Mouse (Mus musculus): ENCODE results near the gene Fgd2. TPM values are rescaled to one million over a fixed set of nuclear protein-coding genes. Genes with fewer than 3 reads are reported as not detected.

The Fgd2 gene
- total and polyA plus RNA-seq, 2 experiments from 2014 or later: 10.9 to 14.7 TPM

GRCm38 (mm10) chr17:29318731-29319250, 41.9 kb upstream of the Fgd2 start:
- Histone ChIP-seq H3K4me1 (ENCODE audit: insufficient read depth, low read length) (no peaks in the 10 kb centered on the region), H3K36me3 (ENCODE audit: insufficient read depth, low read length) (no peaks in the 10 kb centered on the region), H3K4me2 (ENCODE audit: low read depth, low read length) (no peak overlapping the region), H3K9me3 (ENCODE audit: low read length) (no peaks in the 10 kb centered on the region), H3K27ac (no peak overlapping the region), H3K9ac (replicated peaks; ENCODE audit: low read length) (no peak overlapping the region), H3K27me3 (ENCODE audit: insufficient read depth, low read length) (no peaks in the 10 kb centered on the region; the same call in 1 of the 2 replicates), H3K4me3 (ENCODE audit: low read length) (no peak overlapping the region)
- ATAC-seq (peak; percentile 22; the same call in 1 of the 2 replicates), DNase-seq (ENCODE audit: low spot score) (no peak)
- TF ChIP-seq CTCF (IDR thresholded peaks at IDR 0.05; ENCODE audit: low read depth): no peak
- WGBS: 48% methylated on average over 6 of the region's 6 CpGs

GRCm38 (mm10) chr17:29319476-29319875, 41.2 kb upstream of the Fgd2 start:
- Histone ChIP-seq H3K4me1 (ENCODE audit: insufficient read depth, low read length) (no peaks in the 10 kb centered on the region), H3K4me3 (ENCODE audit: low read length) (no peak overlapping the region), H3K4me2 (ENCODE audit: low read depth, low read length) (no peak overlapping the region), H3K9ac (replicated peaks; ENCODE audit: low read length) (0 out of 2 replicates have a peak overlapping the region, but pooled peaks have one; percentile 2), H3K36me3 (ENCODE audit: insufficient read depth, low read length) (no peaks in the 10 kb centered on the region), H3K9me3 (ENCODE audit: low read length) (no peaks in the 10 kb centered on the region), H3K27me3 (ENCODE audit: insufficient read depth, low read length) (no peaks in the 10 kb centered on the region; the same call in 1 of the 2 replicates), H3K27ac (no peak overlapping the region)
- WGBS: 92% methylated on average over 7 of the region's 7 CpGs
- DNase-seq (ENCODE audit: low spot score): no peak
- TF ChIP-seq CTCF (IDR thresholded peaks at IDR 0.05; ENCODE audit: low read depth): no peak
- ATAC-seq: no peak

- H3K4me2 ChIP-seq (ENCODE audit: low read depth, low read length): no peak overlapping the region
- 0 out of 2 replicates have a peak overlapping the region, but pooled peaks have one; percentile 2 for H3K9ac ChIP-seq (replicated peaks; ENCODE audit: low read length)
- no peak for DNase-seq (ENCODE audit: low spot score)
- ATAC-seq: 0 out of 2 replicates have a peak, but pooled peaks have one; percentile 18
- H3K4me3 ChIP-seq (ENCODE audit: low read length): no peak overlapping the region
- H3K36me3 ChIP-seq (ENCODE audit: insufficient read depth, low read length): no peaks in the 10 kb centered on the region
- no peaks in the 10 kb centered on the region; the same call in 1 of the 2 replicates for H3K27me3 ChIP-seq (ENCODE audit: insufficient read depth, low read length)
- H3K27ac ChIP-seq: no peak overlapping the region
- TF ChIP-seq CTCF (IDR thresholded peaks at IDR 0.05; ENCODE audit: low read depth): no peak
- no peaks in the 10 kb centered on the region for H3K9me3 ChIP-seq (ENCODE audit: low read length)
- no peaks in the 10 kb centered on the region for H3K4me1 ChIP-seq (ENCODE audit: insufficient read depth, low read length)
- 67% methylated on average over 8 of the region's 8 CpGs for WGBS
Observed at GRCm38 (mm10) chr17:29319881-29320639, 40.7 kb upstream of the Fgd2 start.

- Histone ChIP-seq H3K4me1 (ENCODE audit: insufficient read depth, low read length) (peaks cover 10% of the 10 kb centered on the region), H3K4me2 (ENCODE audit: low read depth, low read length) (no peak overlapping the region), H3K36me3 (ENCODE audit: insufficient read depth, low read length) (no peaks in the 10 kb centered on the region), H3K27me3 (ENCODE audit: insufficient read depth, low read length) (no peaks in the 10 kb centered on the region; the same call in 1 of the 2 replicates), H3K27ac (no peak overlapping the region), H3K9ac (replicated peaks; ENCODE audit: low read length) (no peak overlapping the region), H3K9me3 (ENCODE audit: low read length) (no peaks in the 10 kb centered on the region), H3K4me3 (ENCODE audit: low read length) (no peak overlapping the region)
- DNase-seq (ENCODE audit: low spot score): no peak
- ATAC-seq: no peak
- TF ChIP-seq CTCF (IDR thresholded peaks at IDR 0.05; ENCODE audit: low read depth): no peak
- 31% methylated on average over 41 of the region's 41 CpGs for WGBS
Observed at GRCm38 (mm10) chr17:29321765-29322602, 38.7 kb upstream of the Fgd2 start.

GRCm38 (mm10) chr17:29322603-29322962, 38.1 kb upstream of the Fgd2 start:
- H3K27ac ChIP-seq: no peak overlapping the region
- TF ChIP-seq CTCF (IDR thresholded peaks at IDR 0.05; ENCODE audit: low read depth): no peak
- ATAC-seq (no peak), DNase-seq (ENCODE audit: low spot score) (no peak)
- no peaks in the 10 kb centered on the region for H3K9me3 ChIP-seq (ENCODE audit: low read length)
- H3K4me2 ChIP-seq (ENCODE audit: low read depth, low read length): no peak overlapping the region
- no peak overlapping the region for H3K9ac ChIP-seq (replicated peaks; ENCODE audit: low read length)
- WGBS: 37% methylated on average over 18 of the region's 18 CpGs
- no peak overlapping the region for H3K4me3 ChIP-seq (ENCODE audit: low read length)
- no peaks in the 10 kb centered on the region for H3K36me3 ChIP-seq (ENCODE audit: insufficient read depth, low read length)
- H3K27me3 ChIP-seq (ENCODE audit: insufficient read depth, low read length): no peaks in the 10 kb centered on the region; the same call in 1 of the 2 replicates
- peaks cover 16% of the 10 kb centered on the region for H3K4me1 ChIP-seq (ENCODE audit: insufficient read depth, low read length)

- Histone ChIP-seq H3K9ac (replicated peaks; ENCODE audit: low read length) (no peak overlapping the region), H3K36me3 (ENCODE audit: insufficient read depth, low read length) (no peaks in the 10 kb centered on the region), H3K4me1 (ENCODE audit: insufficient read depth, low read length) (peaks cover 16% of the 10 kb centered on the region), H3K27me3 (ENCODE audit: insufficient read depth, low read length) (no peaks in the 10 kb centered on the region; the same call in 1 of the 2 replicates), H3K4me3 (ENCODE audit: low read length) (no peak overlapping the region), H3K9me3 (ENCODE audit: low read length) (no peaks in the 10 kb centered on the region), H3K27ac (no peak overlapping the region), H3K4me2 (ENCODE audit: low read depth, low read length) (no peak overlapping the region)
- DNase-seq (ENCODE audit: low spot score) (no peak), ATAC-seq (no peak)
- WGBS: 93% methylated on average over 3 of the region's 3 CpGs
- no peak for TF ChIP-seq CTCF (IDR thresholded peaks at IDR 0.05; ENCODE audit: low read depth)
Observed at GRCm38 (mm10) chr17:29323625-29324024, 37.1 kb upstream of the Fgd2 start.

All from hindbrain, postnatal 0 days (tissue).